Mouse (Mus musculus) myocyte (in vitro differentiated cells): ENCODE measurements at regions not wholly inside any gene's neighbourhood (a gene's known extent, or its start where the extent isn't known, plus 50 kb on each side); places are given as distances from the start of the nearest gene placed in this dataset.

Source experiments
- H3K27me3 ChIP-seq: one replicate; pipeline ENCODE4 v1.6.1; 2011; ENCODE audit not compliant: control insufficient read depth, insufficient read depth, insufficient read length
- H3K36me3 ChIP-seq: one replicate; pipeline ENCODE4 v1.6.1; 2011; ENCODE audit not compliant: control insufficient read depth, insufficient read depth
- H3K4me2 ChIP-seq: one replicate; pipeline ENCODE4 v1.6.1; 2011; ENCODE audit warnings: low read depth, control low read depth
- H3K4me3 ChIP-seq: one replicate; pipeline ENCODE4 v1.5.1; 2011; ENCODE audit warnings: mild to moderate bottlenecking, control low read depth, moderate library complexity
- H3K79me2 ChIP-seq: one replicate; pipeline ENCODE4 v1.6.1; 2011; ENCODE audit not compliant: control insufficient read depth, insufficient read depth
- H3ac ChIP-seq: one replicate; pipeline ENCODE4 v1.6.1; 2011; ENCODE audit not compliant: control insufficient read depth, insufficient read length
- CEBPB ChIP-seq: IDR thresholded peaks from 2 replicates; pipeline ENCODE4 v1.6.1; 2011; ENCODE audit warnings: mild to moderate bottlenecking, moderate library complexity; ENCODE audit not compliant: poor library complexity, insufficient read depth, severe bottlenecking
- E2F4 ChIP-seq: IDR thresholded peaks from one replicate; pipeline ENCODE4 v1.6.1; 2011; ENCODE audit warnings: mild to moderate bottlenecking, control low read depth, moderate library complexity; ENCODE audit not compliant: insufficient read depth
- MAX ChIP-seq: IDR thresholded peaks from one replicate; pipeline ENCODE4 v1.6.1; 2011; ENCODE audit warnings: low read depth, mild to moderate bottlenecking, control low read depth
- MYOD1 ChIP-seq, 3 experiments: IDR thresholded peaks; one replicate each; pipeline ENCODE4 v1.6.1; 2011; ENCODE audit warnings: control low read depth in 2 of 3, low read depth in 2 of 3, mild to moderate bottlenecking in 2 of 3, moderate library complexity in 1 of 3; ENCODE audit not compliant: insufficient read length in 2 of 3, control insufficient read depth in 1 of 3
- MYOG ChIP-seq, 3 experiments: IDR thresholded peaks; one replicate each; pipeline ENCODE4 v1.6.1; 2011; ENCODE audit warnings: control low read depth in 2 of 3, low read depth in 2 of 3, mild to moderate bottlenecking in 2 of 3; ENCODE audit not compliant: insufficient read length in 2 of 3, control insufficient read depth in 1 of 3, insufficient read depth in 1 of 3
- POLR2A ChIP-seq: IDR thresholded peaks from one replicate; pipeline ENCODE4 v1.6.1; 2011; ENCODE audit warnings: low read depth, mild to moderate bottlenecking, control low read depth, moderate library complexity; ENCODE audit not compliant: insufficient read length
- POLR2AphosphoS2 ChIP-seq: IDR thresholded peaks from one replicate; pipeline ENCODE4 v1.6.1; 2011; ENCODE audit warnings: low read depth, control low read depth; ENCODE audit not compliant: insufficient read length
- REST ChIP-seq: IDR thresholded peaks from one replicate; pipeline ENCODE4 v1.6.1; 2011; ENCODE audit warnings: mild to moderate bottlenecking, control low read depth, moderate library complexity; ENCODE audit not compliant: insufficient read depth, insufficient read length
- SRF ChIP-seq: IDR thresholded peaks from one replicate; pipeline ENCODE4 v1.6.1; 2011; ENCODE audit warnings: low read depth; ENCODE audit not compliant: control insufficient read depth, insufficient read length
- TCF12 ChIP-seq: IDR thresholded peaks from one replicate; pipeline ENCODE4 v1.6.1; 2011; ENCODE audit warnings: mild to moderate bottlenecking, control low read depth; ENCODE audit not compliant: poor library complexity, insufficient read depth, severe bottlenecking
- TCF3 ChIP-seq: IDR thresholded peaks from one replicate; pipeline ENCODE4 v1.6.1; 2011; ENCODE audit warnings: low read depth, control low read depth; ENCODE audit not compliant: insufficient read length
- USF1 ChIP-seq: IDR thresholded peaks from one replicate; pipeline ENCODE4 v1.6.1; 2011; ENCODE audit warnings: low read depth, mild to moderate bottlenecking, control low read depth, moderate library complexity

DNA sequence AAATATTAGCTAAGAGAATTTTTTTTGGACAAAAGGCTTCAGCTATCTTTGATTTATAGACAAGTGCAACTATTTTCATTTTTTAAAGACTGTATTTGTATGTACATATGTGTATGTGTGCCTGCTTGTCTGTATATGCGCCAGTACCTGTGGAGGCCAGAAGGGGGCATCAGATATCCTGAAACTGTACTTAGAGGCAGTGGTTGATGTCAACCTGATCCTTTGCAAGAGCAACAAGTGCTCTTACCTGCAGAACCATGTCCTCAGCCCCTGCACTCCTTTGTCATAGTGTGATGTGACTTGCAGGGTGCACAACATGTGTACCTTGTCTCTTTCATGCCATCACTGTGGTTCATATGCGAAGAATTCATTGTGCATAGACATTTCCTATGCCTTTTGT is 379.5 kb downstream of the Bckdhb start:
- Histone ChIP-seq H3K4me3 (no peak overlapping the region), H3K79me2 (no peaks in the 10 kb centered on the region), H3K27me3 (no peaks in the 10 kb centered on the region), H3K4me2 (no peak overlapping the region), H3ac (no peak overlapping the region), H3K36me3 (no peaks in the 10 kb centered on the region)
- TF ChIP-seq SRF (no peak), TCF12 (no peak), POLR2A (no peak)

DNA sequence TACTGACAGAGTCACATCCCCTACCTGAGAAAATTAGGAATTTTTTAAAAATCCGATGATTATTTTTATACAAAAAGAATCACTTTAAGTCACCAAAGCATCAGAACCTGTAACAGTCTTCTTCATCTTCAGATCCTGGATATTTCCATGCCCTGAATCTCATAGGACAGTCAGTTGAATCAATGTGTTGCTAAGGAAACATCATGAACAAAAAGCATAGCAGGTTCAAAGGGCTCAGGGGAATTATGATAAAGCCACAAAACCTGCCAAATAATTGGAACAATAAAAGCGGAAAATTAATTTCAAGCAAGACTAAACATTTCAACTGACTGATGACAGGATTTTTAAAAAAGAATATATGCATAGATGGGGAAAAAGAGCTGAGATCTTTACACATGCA is 393.9 kb downstream of the Bckdhb start:
- Histone ChIP-seq H3K79me2 (no peaks in the 10 kb centered on the region), H3K4me3 (no peak overlapping the region), H3K4me2 (no peak overlapping the region), H3K36me3 (no peaks in the 10 kb centered on the region), H3K27me3 (no peaks in the 10 kb centered on the region), H3ac (no peak overlapping the region)
- TF ChIP-seq SRF (no peak), POLR2AphosphoS2 (no peak), E2F4 (no peak)

DNA sequence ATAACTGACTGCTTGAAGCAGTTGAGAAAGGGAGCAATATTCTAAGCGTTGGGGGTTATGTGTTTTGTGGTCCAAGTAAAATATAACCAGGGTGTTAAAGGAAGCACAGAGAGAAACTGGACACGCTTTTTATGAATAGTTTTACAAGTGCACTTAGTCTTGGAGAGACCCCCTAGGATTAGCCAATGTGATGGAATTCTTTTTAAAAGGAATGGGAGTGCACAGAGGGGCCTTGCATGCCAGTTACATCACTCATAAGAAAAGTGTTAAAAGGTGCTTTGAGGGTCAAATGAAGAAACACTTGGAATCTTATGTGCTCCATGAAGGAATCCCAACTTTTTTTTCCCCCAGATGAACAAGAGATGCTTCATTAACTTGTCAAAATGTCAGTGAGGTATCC is 394.4 kb downstream of the Bckdhb start:
- Histone ChIP-seq H3K4me3 (no peak overlapping the region), H3K4me2 (no peak overlapping the region), H3K27me3 (no peaks in the 10 kb centered on the region), H3ac (no peak overlapping the region), H3K79me2 (no peaks in the 10 kb centered on the region), H3K36me3 (no peaks in the 10 kb centered on the region)
- TF ChIP-seq TCF3 (no peak), CEBPB (peak; percentile 53; the same call in 1 of the 2 replicates), MAX (no peak)

DNA sequence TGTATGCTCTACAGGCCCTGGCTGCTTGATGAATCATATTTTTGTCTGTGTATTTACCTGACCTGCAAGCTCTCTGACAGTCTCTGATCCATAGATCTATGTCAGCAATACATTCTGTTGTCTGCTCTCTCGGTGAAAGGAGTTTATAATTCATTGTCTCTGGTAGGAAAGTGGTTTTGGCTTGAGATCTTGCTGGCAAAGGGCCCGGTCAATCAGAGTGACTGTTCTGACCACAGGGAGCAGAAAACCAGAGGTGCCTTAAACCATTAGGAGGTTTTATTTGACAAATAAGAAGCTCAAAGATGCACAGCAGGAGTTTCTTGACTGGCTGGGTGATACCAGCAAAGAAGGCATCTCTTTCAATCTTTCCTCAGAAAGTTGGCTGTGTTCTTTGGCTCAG is 398.2 kb downstream of the Bckdhb start:
- no peak for TF ChIP-seq REST
- no peak for TF ChIP-seq MAX
- no peak for TF ChIP-seq TCF12
- no peak for TF ChIP-seq POLR2AphosphoS2
- TF ChIP-seq TCF3 = no peak
- TF ChIP-seq E2F4 = no peak
- no peak for TF ChIP-seq SRF
- no peak for TF ChIP-seq CEBPB
- TF ChIP-seq MYOG (IDR thresholded peaks at IDR 0.05; ENCODE audit: control insufficient read depth in 1 of 3, insufficient read depth in 1 of 3, insufficient read length in 2 of 3, low read depth in 2 of 3) = no peak
- no peak for TF ChIP-seq USF1
- no peak for TF ChIP-seq MYOD1 (IDR thresholded peaks at IDR 0.05; ENCODE audit: control insufficient read depth in 1 of 3, insufficient read length in 2 of 3, low read depth in 2 of 3)
- no peak for TF ChIP-seq POLR2A
- Histone ChIP-seq H3K79me2 (no peaks in the 10 kb centered on the region), H3K4me3 (no peak overlapping the region), H3K4me2 (peak overlapping the region; percentile 36), H3ac (no peak overlapping the region), H3K27me3 (no peaks in the 10 kb centered on the region), H3K36me3 (no peaks in the 10 kb centered on the region)

DNA sequence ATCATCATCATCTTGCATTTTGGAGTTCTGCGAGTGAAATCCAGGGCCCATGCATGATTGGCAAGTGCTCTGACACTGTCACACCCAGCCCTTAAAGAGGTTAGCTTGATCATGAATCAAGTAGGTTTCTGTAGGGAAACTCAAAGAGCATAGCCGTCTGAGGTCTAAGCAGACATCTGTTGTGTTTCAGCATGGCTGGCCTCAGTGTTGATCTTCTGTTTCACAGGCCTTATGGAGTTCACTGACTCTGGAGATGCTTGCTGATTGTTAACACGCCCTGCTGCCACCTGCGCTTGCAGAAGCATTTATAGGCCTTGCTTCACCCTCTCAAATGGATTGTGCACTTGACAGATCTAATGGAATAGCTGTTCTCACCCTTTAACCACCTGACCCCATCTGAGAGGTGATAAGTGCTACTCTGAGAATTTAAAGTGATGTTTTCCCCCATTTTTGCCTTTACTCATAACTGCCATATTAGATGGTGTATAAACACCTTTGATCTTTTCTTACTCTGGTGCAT is 406.2 kb downstream of the Bckdhb start:
- TF ChIP-seq SRF (no peak), CEBPB (no peak), E2F4 (no peak), MYOG (IDR thresholded peaks at IDR 0.05; ENCODE audit: control insufficient read depth in 1 of 3, insufficient read depth in 1 of 3, insufficient read length in 2 of 3, low read depth in 2 of 3) (no peak), POLR2AphosphoS2 (no peak)
- H3ac ChIP-seq = no peak overlapping the region
- no peaks in the 10 kb centered on the region for H3K79me2 ChIP-seq
- no peak overlapping the region for H3K4me3 ChIP-seq
- no peaks in the 10 kb centered on the region for H3K27me3 ChIP-seq
- H3K4me2 ChIP-seq = no peak overlapping the region
- H3K36me3 ChIP-seq = no peaks in the 10 kb centered on the region

DNA sequence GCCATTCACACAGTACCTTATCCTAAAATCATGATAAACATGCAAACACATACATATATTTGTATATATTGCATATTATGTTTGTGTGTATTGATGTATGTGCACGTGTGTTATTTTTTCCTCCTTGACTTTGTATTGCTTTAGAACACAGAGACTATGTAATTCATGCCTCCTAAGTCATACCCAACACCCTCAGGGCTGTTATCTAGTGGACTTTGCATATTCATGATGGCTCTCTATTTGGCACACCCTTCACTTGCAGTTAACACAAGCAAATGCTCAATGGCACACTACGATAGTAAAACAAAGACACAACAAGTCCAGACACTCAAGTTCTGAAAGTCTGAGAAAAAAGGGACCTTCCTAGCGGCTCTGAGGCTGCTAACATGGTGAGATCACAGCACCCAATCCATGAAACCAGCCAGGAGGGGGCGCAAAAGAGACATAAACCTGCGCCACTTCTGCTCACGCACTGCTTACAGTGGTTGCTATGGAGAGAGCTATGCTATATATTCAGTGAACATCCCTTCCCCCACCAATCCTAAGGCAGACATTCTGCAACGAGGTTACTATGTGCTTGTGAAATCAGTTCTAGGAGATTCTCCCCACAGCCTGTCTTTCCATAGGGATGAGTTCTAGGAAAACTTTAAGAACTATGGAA is 418.6 kb downstream of the Bckdhb start:
- H3ac ChIP-seq = no peak overlapping the region
- H3K4me2 ChIP-seq = no peak overlapping the region
- H3K79me2 ChIP-seq = no peaks in the 10 kb centered on the region
- TF ChIP-seq REST (no peak), CEBPB (no peak), POLR2AphosphoS2 (no peak), TCF3 (no peak), MAX (no peak), TCF12 (no peak), POLR2A (no peak), MYOD1 (IDR thresholded peaks at IDR 0.05; ENCODE audit: control insufficient read depth in 1 of 3, insufficient read length in 2 of 3, low read depth in 2 of 3) (no peak), E2F4 (no peak), MYOG (IDR thresholded peaks at IDR 0.05; ENCODE audit: control insufficient read depth in 1 of 3, insufficient read depth in 1 of 3, insufficient read length in 2 of 3, low read depth in 2 of 3) (no peak), SRF (no peak), USF1 (no peak)
- H3K27me3 ChIP-seq = no peaks in the 10 kb centered on the region
- H3K36me3 ChIP-seq = no peaks in the 10 kb centered on the region
- H3K4me3 ChIP-seq = no peak overlapping the region
